Mouse (Mus musculus) limb, embryonic 13.5 days (tissue): ENCODE measurements around the gene Gm11983. TPM values are rescaled to one million over a fixed set of nuclear protein-coding genes. Genes with fewer than 3 reads are reported as not detected.
"Not testable (repeated sequence)": the region's sequence is repeated elsewhere in the genome, so short reads cannot be mapped to it uniquely, and the experiment has no call there.

Experiments
- ATAC-seq: fragments of 200-750 bp; cut with Nextera tagmentation; 2 replicates; pipeline ENCODE4 v1.8.0; 2017; ENCODE audit warnings: low read depth, moderate number of reproducible peaks, moderate TSS enrichment; ENCODE audit not compliant: low FRiP score
- H3K27ac ChIP-seq: fragments of 300-500 bp; sonication (generic); 2 replicates; pipeline ENCODE4 v1.5.1; 2015; ENCODE audit warnings: inconsistent platforms, mild to moderate bottlenecking, moderate library complexity
- H3K27me3 ChIP-seq: fragments of 300-500 bp; sonication (generic); 2 replicates; pipeline ENCODE4 v1.6.1; 2015; ENCODE audit warnings: mild to moderate bottlenecking, inconsistent platforms
- H3K36me3 ChIP-seq: fragments of 300-500 bp; sonication (generic); 2 replicates; pipeline ENCODE4 v1.6.1; 2015; ENCODE audit warnings: inconsistent platforms, mild to moderate bottlenecking, moderate library complexity
- H3K4me1 ChIP-seq: fragments of 300-500 bp; sonication (generic); 2 replicates; pipeline ENCODE4 v1.6.1; 2015; ENCODE audit warnings: inconsistent platforms
- H3K4me2 ChIP-seq: fragments of 300-500 bp; sonication (generic); replicated peaks from 2 replicates; pipeline ENCODE4 v1.6.1; 2015; ENCODE audit warnings: inconsistent platforms, mild to moderate bottlenecking, moderate library complexity
- H3K4me3 ChIP-seq: fragments of 300-500 bp; sonication (generic); 2 replicates; pipeline ENCODE4 v1.5.1; 2015; ENCODE audit warnings: moderate library complexity, mild to moderate bottlenecking, inconsistent platforms
- H3K9ac ChIP-seq: fragments of 300-500 bp; sonication (generic); 2 replicates; pipeline ENCODE4 v1.6.1; 2015; ENCODE audit warnings: mild to moderate bottlenecking, inconsistent platforms
- H3K9me3 ChIP-seq: fragments of 300-500 bp; sonication (generic); 2 replicates; pipeline ENCODE4 v1.6.1; 2016; ENCODE audit warnings: inconsistent platforms
- WGBS: fragments of 180-500 bp; shearing (Covaris S2); methylation state at CpG from one replicate; pipeline ENCODE4 v1.1.7; 2015; 5-methylcytosine and 5-hydroxymethylcytosine counted together
- polyA plus RNA-seq: library from polyadenylated mRNA; unstranded; fragments of >200 nt; fragmentation: Nextera tagmentation; extraction: Ambion mirVana; gene quantifications from 2 replicates; pipeline ENCODE4 v1.2.1, GENCODE M21; 2015

Gene Gm11983
- not detected in 2 replicates for polyA plus RNA-seq

DNA sequence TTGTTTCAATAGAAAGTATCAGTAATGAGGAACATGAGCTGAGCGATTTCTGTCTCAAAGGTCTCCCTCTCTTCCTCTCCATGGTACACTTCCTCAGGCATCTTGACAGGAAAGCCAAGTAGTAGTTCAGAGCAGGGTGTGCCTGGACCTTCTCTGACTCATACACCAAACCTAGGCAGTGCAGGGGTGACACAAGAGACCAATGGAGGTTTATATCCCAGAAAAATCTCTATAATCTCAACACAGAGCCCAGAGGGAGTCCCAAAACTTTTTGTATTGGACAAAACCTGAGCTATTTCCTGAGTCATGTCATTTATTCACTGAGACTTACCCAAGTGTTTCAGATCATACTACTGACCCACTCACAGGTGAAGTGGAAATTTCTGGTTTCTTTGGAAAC, at the start of gene Gm11983:
TSS of gene Gm11983 (minus strand) at position 101 of the 400 bp plus-strand sequence.
- Histone ChIP-seq H3K27ac (no peak within 1 kb of the TSS), H3K27me3 (no peaks in the 10 kb centered on the region), H3K9me3 (no peaks in the 10 kb centered on the region), H3K9ac (no peak within 1 kb of the TSS), H3K4me1 (no peaks in the 10 kb centered on the region), H3K36me3 (no peaks in the 10 kb centered on the region), H3K4me2 (no peak within 1 kb of the TSS), H3K4me3 (no peak within 1 kb of the TSS)
- no peak for ATAC-seq
- 94% methylated on average over 1 of the region's 1 CpGs for WGBS

DNA sequence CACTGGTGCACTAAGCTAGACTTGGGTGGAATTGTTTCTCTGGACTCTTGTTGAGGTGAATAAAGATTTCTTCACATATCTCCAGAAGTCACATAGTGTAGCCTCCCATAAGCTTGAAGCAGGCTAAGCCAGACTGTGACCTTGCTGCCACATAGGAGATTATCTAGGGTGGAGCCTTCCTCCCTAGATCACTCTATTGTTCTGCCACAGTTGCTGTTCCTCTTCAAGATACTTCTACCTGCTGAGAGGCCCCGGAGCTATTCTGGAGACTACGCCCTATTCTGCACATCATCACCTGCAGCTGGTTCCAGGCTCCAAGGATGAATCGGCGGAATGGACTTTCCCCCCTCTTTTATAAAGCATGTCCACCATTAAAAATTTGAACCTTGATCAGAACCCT, 45.6 kb upstream of the Gm11983 start:
- H3K4me3 ChIP-seq, H3K36me3 ChIP-seq, H3K27me3 ChIP-seq, H3K4me2 ChIP-seq, H3K9ac ChIP-seq, H3K9me3 ChIP-seq, H3K27ac ChIP-seq, H3K4me1 ChIP-seq, ATAC-seq: not testable (repeated sequence)
- WGBS: 97% methylated on average over 4 of the region's 4 CpGs

DNA sequence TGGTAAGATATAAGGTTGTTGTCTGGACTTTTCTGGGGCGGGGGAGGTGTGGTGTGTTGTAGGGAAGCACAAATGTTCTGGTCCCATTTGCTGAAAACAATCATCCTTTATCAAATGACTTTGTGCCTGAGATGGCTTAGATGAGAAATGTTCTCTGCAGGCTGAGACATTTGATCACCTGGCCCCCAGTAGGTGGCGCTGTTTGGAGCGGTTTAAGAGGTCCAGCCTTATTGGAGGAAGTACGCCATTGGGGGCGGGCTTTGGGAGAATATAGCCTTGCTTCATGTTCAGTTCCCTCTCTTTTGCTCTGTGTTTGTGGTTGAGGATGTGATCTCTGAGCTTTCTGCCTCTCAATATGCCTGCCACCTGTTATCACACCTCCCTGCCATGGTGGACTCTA, 44.2 kb upstream of the Gm11983 start:
- no peak overlapping the region for H3K4me3 ChIP-seq
- H3K4me1 ChIP-seq: peaks cover 4% of the 10 kb centered on the region
- 44% methylated on average over 5 of the region's 5 CpGs for WGBS
- H3K4me2 ChIP-seq: no peak overlapping the region
- ATAC-seq: no peak
- H3K27ac ChIP-seq: no peak overlapping the region
- H3K27me3 ChIP-seq: no peaks in the 10 kb centered on the region
- no peaks in the 10 kb centered on the region for H3K9me3 ChIP-seq
- no peak overlapping the region for H3K9ac ChIP-seq
- no peaks in the 10 kb centered on the region for H3K36me3 ChIP-seq

DNA sequence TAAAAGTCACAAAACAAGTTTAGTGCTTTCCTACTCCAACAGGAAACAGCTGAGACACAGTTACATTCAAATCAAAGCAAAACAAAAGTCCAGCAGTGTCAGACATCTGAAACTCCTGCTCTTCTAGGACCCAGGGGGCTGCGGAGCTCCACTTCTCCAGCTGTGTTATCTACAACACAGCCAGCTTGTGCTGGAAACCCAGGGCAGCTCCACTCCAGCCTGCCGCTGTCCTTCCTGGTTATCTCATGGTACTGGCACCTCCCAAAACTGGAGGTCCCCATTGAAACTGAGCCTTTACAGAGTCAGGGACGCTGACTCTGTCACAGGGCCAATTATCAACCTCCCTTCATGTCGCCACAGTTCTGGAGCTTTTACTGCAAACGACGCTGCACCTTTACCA, 40.3 kb upstream of the Gm11983 start:
- H3K27ac ChIP-seq: no peak overlapping the region
- ATAC-seq: no peak

DNA sequence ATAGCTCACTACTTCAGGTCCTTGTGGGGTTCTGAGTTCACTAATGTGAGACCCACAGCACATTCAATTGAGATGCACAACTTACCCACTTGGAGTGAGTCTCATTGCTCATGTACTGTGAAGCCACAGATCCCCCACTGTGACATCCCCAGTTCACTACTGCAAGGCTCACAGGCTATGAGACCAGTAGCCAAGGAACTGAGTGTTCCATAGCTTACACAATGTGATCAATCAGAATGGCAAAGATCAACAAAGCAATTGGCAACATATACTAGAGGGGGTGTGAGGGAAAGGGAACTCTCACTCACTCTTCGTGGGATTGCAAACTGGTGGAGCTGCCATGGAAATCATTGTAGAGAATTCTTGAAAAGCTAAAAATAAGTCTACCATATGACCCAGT, 33.5 kb upstream of the Gm11983 start:
- Histone ChIP-seq H3K4me1 (no peaks in the 10 kb centered on the region), H3K27me3 (no peaks in the 10 kb centered on the region), H3K4me3 (no peak overlapping the region), H3K9me3 (no peaks in the 10 kb centered on the region), H3K36me3 (no peaks in the 10 kb centered on the region), H3K4me2 (no peak overlapping the region), H3K27ac (no peak overlapping the region), H3K9ac (no peak overlapping the region)
- WGBS: 81% methylated on average over 1 of the region's 1 CpGs
- no peak for ATAC-seq

More for the DNA sequence above, 40.3 kb upstream of the Gm11983 start:
- no peaks in the 10 kb centered on the region for H3K27me3 ChIP-seq
- no peak overlapping the region for H3K4me2 ChIP-seq
- no peaks in the 10 kb centered on the region for H3K9me3 ChIP-seq
- 39% methylated on average over 6 of the region's 6 CpGs for WGBS
- H3K4me1 ChIP-seq: peaks cover 4% of the 10 kb centered on the region
- no peak overlapping the region for H3K4me3 ChIP-seq
- no peak overlapping the region for H3K9ac ChIP-seq
- no peaks in the 10 kb centered on the region for H3K36me3 ChIP-seq

DNA sequence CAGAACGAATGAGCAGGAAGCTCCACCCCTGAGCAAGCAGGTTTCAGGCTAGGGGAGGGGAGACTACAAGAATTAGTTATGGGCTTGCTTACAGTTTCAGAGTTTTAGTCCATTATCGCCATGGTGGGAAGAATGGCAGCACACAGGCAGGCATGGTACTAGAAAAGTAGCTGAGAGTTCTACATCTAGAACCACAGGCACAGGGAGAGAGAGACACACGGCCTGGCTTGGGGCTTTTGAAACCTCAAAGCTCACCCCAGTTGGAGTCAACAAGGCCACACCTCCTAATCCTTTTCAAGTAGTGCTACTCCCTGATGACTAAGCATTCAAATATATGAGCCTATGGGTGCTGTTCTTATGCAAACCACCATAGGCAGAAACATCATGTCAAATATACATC, 28.1 kb upstream of the Gm11983 start:
- Histone ChIP-seq H3K4me1 (no peaks in the 10 kb centered on the region), H3K4me2 (no peak overlapping the region), H3K9me3 (no peaks in the 10 kb centered on the region), H3K4me3 (no peak overlapping the region), H3K27me3 (no peaks in the 10 kb centered on the region), H3K36me3 (no peaks in the 10 kb centered on the region), H3K27ac (no peak overlapping the region), H3K9ac (no peak overlapping the region)
- ATAC-seq: no peak
- WGBS: 78% methylated on average over 3 of the region's 3 CpGs

DNA sequence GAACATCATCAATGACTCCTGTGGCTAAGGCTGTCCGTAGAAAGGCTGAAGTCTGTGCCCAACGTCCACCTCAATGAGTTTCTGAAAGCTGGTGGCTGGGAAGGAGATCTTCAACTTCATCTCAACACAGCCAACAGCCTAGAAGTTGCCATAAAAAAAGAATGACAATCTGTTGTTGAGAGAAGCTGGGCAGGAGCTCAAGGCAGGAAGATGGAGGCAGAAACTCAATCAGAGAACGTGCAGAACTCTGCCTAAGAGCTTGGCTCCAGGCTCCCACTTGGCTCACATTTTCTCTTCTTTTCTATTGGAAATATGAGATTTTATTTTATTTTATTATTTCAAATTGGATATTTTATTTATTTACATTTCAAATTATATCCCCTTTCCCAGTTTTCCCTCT, 24.7 kb upstream of the Gm11983 start:
- Histone ChIP-seq H3K36me3 (no peaks in the 10 kb centered on the region), H3K4me3 (no peak overlapping the region), H3K4me1 (no peaks in the 10 kb centered on the region), H3K27me3 (no peaks in the 10 kb centered on the region), H3K4me2 (no peak overlapping the region), H3K9ac (no peak overlapping the region), H3K27ac (no peak overlapping the region), H3K9me3 (no peaks in the 10 kb centered on the region)
- WGBS: 79% methylated on average over 3 of the region's 3 CpGs
- no peak for ATAC-seq

DNA sequence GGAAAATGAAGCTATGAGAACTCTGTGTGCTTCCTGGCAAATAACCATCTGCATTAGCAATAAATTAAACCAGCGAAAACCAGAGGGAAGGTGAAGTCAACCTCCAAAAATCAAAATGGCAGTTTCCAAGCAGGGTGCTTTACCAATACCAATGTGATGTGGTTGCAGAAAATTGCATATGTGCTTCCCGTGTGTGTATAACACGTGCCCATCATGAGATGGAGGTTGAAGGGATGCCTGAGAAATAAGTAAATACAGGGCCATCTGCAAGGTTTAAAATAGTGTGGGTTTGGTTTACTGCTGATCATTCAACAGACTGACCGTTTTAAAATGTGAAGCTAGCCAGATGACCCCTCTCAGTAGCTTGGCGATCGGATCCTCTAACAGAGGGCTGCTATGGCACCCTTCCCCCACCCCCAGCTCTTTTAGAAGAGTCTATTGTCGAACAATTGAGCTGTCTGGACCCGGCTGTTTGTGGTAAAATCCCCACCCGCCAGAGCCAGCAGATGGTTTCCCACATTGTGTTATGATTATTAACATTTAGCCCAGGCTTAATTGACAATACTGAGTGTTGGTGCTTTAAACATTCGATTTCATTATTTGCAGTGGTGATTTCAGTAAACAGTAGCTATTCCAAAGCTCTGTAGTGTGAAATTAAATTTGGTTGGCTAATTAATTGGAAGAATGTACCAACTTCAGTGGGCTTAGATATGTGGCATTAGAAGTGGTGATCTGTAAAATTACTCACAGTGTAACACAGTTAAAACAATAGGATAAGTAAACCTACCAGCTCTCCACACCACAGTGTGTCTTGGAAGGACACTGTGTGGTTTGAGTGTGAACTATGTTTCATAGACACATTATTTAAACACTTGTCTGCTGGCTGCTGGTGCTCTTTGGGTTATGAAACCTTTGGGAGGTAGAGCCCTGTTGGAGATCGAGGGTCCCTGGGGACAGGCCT, 22.7 kb upstream of the Gm11983 start:
- WGBS: 39% methylated on average over 11 of the region's 11 CpGs
- Histone ChIP-seq H3K36me3 (no peaks in the 10 kb centered on the region), H3K4me2 (no peak overlapping the region), H3K27me3 (no peaks in the 10 kb centered on the region), H3K9me3 (no peaks in the 10 kb centered on the region), H3K27ac (no peak overlapping the region), H3K9ac (no peak overlapping the region), H3K4me1 (no peaks in the 10 kb centered on the region), H3K4me3 (no peak overlapping the region)
- no peak for ATAC-seq

DNA sequence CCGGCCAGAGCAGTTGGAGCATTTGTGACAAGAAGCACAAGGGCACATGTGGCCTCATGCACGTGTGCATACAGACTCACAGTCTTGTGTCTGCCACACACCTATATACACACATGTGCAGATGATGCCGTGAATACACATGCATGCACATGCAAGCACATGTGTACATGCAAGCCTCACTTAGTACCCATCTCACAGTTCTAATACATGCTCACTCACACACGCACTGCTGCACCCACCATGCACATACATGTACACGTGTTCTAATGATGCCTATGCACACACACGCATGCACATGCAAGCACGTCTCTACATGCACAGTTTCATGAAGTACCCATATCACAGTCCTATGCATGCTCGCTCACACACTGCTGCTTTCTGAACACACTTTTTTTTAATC, 21.6 kb upstream of the Gm11983 start:
- ATAC-seq: no peak
- Histone ChIP-seq H3K4me2 (no peak overlapping the region), H3K4me3 (no peak overlapping the region), H3K36me3 (no peaks in the 10 kb centered on the region), H3K9me3 (no peaks in the 10 kb centered on the region), H3K27ac (no peak overlapping the region), H3K27me3 (no peaks in the 10 kb centered on the region), H3K4me1 (no peaks in the 10 kb centered on the region), H3K9ac (no peak overlapping the region)
- 92% methylated on average over 8 of the region's 8 CpGs for WGBS

DNA sequence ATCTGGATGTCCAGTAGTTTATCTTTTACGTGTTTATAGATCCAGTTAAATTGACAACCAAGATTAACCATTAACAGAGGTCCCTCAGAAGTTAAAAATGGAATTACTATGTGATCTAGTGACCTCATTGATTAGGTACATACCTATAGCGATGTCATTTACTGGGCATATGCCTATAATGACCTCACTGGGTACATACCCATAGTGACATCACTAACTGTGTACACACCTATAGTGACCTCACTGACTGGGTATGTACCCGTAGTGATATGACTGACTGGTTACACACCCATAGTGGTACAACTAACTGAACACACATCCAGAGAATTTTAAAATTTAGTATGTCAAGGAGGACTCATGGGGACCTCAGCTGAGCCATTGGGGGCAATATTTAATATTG, 18.5 kb upstream of the Gm11983 start:
- H3K27ac ChIP-seq: no peak overlapping the region
- H3K4me1 ChIP-seq: no peaks in the 10 kb centered on the region
- H3K9me3 ChIP-seq: no peaks in the 10 kb centered on the region
- 86% methylated on average over 3 of the region's 3 CpGs for WGBS
- no peaks in the 10 kb centered on the region for H3K27me3 ChIP-seq
- no peak overlapping the region for H3K4me3 ChIP-seq
- H3K9ac ChIP-seq: no peak overlapping the region
- no peak overlapping the region for H3K4me2 ChIP-seq
- no peaks in the 10 kb centered on the region for H3K36me3 ChIP-seq
- no peak for ATAC-seq

DNA sequence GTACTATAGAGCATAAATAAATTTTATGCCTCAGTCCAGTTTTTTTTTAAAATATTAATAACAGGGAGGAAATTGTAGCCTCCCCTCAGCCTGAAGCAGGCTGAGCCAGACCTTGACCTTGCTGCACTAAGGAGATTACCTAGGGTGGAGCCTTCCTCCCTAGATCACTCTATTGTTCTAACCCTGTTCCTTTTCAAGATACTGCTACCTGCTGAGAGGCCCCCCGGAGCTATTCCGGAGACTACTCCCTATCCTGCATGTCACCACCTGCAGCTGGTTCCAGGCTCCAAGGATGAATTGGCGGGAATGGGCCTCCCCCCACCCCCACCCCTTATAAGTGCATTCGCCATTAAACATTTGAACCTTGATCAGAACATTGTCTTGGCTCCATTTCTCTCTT, 15.9 kb upstream of the Gm11983 start:
- H3K27me3 ChIP-seq, H3K9ac ChIP-seq, H3K4me1 ChIP-seq, H3K4me2 ChIP-seq, H3K4me3 ChIP-seq, H3K9me3 ChIP-seq, H3K36me3 ChIP-seq, H3K27ac ChIP-seq, ATAC-seq: not testable (repeated sequence)
- WGBS: 80% methylated on average over 4 of the region's 4 CpGs

DNA sequence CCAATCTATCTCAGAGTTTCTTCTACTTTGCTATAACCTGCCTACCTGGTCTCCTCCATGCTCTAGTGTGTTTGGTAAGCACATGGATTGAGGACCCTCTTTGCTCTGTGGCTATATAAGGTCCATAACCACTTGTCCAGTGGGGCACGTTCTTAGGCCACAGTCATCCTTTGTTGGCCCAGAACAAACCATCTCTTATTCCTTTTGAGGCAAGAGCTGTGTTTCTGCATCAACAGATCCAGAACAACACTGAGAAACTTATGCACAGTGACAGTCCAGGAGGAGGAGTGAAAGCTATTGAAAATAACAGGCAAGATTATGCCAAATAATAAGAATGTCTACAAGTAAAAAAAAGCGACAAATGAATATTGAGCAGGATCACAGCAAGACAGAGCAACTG, 6.4 kb upstream of the Gm11983 start:
- Histone ChIP-seq H3K27ac (no peak overlapping the region), H3K4me2 (no peak overlapping the region), H3K27me3 (no peaks in the 10 kb centered on the region), H3K9ac (no peak overlapping the region), H3K36me3 (no peaks in the 10 kb centered on the region), H3K4me3 (no peak overlapping the region), H3K9me3 (no peaks in the 10 kb centered on the region), H3K4me1 (no peaks in the 10 kb centered on the region)
- no peak for ATAC-seq
- WGBS: 87% methylated on average over 2 of the region's 2 CpGs

DNA sequence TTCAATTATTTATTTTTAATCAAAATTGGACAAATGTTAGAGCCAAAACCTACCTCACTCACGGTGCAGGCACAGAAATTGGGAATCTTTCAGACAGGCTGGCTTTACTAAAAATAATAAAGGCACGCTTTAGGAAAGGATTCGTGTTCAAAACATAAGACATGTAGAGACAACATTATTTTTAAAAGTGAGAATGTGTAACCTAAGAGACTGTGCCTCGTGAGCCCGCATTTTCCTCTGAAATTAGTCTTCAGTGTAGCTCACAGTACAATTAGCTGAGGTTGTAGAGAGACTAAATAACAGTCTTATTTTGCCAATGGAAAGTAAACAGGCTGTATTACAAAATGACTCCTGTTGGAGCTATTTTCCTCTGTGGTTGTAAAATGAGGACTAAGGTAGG, 4.7 kb upstream of the Gm11983 start:
- Histone ChIP-seq H3K4me2 (no peak overlapping the region), H3K27ac (no peak overlapping the region), H3K9me3 (no peaks in the 10 kb centered on the region), H3K36me3 (no peaks in the 10 kb centered on the region), H3K4me1 (no peaks in the 10 kb centered on the region), H3K27me3 (no peaks in the 10 kb centered on the region), H3K9ac (no peak overlapping the region), H3K4me3 (no peak overlapping the region)
- ATAC-seq: no peak
- WGBS: 86% methylated on average over 5 of the region's 5 CpGs
